Mouse (Mus musculus): Measurements from ENCODE around the gene Narfl.

- no peak for TF ChIP-seq CTCF (IDR thresholded peaks at IDR 0.05; ENCODE audit: control insufficient read depth, insufficient read depth, insufficient replicate concordance, low read depth, low read length)
- TF ChIP-seq POLR2A (IDR thresholded peaks at IDR 0.05; ENCODE audit: control insufficient read depth, low read depth, low read length): peak; percentile 58
Measured at GRCm38 (mm10) chr17:25791843-25792527, 18.4 kb downstream of the Narfl start.

All from testis, adult 2 months (tissue).